Mouse (Mus musculus) right cerebral cortex, postnatal 36 days (tissue): ENCODE measurements around the gene Impdh1.
"Not testable (repeated sequence)": the region's sequence is repeated elsewhere in the genome, so short reads cannot be mapped to it uniquely, and the experiment has no call there.

Experiments
- DNase-seq, 2 experiments: peaks; one replicate each; pipeline ENCODE4 v3.0.0; 2022; ENCODE audit warnings: low spot score in 2 of 2, mixed read lengths in 1 of 2

Gene Impdh1

DNA sequence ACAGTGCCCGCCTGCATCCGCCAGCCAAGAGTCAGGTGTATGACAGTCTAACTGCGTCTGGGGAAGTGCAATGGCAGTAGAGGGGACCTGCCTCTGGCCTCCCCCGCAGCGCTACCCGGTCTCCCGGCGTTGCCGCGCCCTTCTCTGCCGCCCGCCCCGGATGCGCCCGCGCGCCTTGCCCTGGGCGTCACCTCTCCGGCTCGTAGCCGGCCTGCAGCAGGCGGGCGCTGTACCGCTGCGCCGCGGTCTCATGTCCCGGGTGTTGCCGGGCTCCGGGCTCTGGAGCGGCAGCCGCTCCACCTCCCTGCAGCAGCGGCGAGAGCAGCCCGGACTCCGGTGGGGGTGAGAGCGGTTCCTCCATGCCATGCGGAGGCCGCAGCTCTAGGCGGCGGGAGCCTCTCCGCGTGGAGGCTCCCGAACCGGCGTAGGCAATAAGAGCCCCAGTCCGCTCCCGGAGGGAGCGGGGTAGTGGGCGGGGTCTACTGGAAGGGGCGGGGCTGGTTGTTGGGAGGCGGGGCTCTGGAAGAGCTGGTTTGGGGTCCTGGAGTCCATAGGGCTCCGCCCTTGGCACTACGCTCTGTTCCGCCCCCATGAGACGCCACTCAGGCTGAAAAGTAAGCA lies at the start of gene Impdh1:
Gene Impdh1 (minus strand): TSS at position 484 of the 621 bp plus-strand sequence.
- no peak for DNase-seq

DNA sequence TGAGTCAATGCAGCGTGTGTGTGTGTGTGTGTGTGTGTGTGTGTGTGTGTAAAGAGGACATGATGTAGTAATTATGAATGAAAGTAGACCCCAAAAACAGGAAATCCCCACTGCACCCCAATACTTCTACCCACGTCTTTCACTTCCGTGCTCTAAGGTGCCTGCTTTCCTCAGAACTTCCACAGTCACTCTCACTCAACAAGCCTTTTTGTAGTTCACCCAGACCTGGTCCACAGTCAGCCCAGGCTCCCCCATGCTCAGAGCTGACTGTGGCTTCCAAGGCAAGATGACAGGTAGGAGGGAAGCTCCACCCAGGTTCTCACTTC lies 48.3 kb upstream of the Impdh1 start:
- DNase-seq = no peak

DNA sequence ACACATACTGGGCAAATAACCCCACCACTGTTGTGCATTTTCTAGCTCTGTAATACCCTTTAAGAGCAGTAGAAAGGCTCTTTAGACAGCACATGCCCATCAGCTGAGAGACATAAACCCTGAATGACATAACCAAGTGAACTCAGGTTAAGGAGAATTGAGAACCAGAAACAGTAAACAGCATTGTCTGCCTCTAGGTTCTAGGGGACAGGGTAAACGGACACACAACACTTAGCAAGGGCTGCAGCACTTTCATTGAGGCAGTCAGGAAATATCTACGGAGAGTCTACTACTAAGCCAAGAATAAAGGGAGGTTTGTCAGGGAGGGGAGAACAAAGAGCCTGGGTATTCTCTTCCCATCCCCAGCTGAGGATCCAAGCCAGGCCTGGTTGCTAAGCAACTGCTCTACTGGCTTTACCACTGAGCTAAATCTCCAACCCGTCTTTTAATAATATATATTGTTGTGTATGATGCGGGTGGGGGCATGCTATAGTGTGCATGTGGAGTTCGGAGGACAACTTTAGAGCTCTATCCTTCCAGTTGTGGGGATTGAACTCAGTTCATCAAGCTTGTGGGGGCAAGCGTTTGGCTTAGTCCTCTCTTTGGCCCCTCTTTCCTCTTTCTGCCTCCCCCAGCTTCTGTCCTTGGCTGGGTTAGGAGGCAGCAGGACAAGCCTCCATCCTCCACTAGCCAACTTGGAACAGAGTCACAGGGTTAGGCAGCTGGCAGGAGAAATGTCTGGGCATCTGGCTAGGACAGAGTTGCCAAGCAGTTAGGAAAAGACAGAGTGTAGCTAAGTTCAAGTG lies 47.7 kb upstream of the Impdh1 start:
- DNase-seq = peak; percentile 10 to 25

DNA sequence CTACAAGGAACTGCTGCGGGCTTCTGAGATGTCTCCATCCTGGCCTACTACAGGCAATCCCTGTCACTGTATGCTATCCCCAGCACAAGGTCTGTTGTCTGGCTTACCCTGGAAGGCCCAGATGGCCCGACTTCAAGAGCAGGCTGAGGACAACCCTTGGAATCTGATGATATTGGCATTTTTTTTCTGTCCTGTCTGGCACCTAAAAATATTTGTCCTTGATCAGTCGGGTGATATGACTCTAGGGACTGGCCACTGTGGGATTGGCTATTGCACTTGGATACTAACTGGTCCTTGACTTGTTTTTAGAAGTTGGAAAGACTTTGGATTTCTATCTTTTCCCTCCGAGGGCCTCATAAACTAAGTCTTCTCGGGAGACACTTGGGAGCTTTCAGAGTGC lies 45.7 kb upstream of the Impdh1 start:
- DNase-seq = no peak

DNA sequence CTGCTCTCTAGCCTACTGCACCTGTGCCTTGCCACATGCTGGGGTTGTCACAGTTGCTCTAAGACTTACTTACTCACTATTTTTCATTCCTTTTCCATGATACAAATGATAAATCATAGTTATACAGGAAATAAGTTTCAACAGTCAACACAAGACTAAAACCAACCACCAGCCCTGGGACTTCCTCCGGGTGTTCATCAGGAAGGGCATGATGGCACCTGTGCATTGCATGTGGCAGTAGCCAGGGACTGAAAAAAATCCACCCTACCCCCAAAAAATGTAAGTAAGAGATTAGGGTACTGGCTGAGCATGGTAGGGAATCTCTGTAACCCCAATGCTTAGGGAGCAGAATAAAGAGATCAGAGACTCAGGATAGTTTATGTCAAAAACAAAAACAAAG lies 43.3 kb upstream of the Impdh1 start:
- no peak for DNase-seq

DNA sequence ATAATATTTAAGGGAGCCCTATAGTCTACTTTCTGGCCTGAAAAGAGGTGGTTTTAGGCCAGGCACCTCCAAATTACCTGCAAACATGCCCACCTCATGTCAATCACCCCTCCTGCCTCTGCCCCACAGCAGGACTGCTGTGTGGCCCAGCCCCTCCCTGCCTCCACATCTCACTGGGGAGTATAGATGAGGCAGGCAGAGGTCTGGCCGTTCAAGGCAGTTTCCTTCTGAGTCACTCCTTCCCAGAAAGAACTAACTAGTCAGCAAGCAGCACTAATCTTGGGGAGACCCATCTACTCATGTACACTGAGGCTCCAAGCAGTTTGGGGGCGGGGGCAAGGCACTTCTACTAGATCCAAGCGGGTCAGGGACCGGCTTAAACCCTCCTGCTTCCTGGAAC lies 30.9 kb upstream of the Impdh1 start:
- no peak for DNase-seq

DNA sequence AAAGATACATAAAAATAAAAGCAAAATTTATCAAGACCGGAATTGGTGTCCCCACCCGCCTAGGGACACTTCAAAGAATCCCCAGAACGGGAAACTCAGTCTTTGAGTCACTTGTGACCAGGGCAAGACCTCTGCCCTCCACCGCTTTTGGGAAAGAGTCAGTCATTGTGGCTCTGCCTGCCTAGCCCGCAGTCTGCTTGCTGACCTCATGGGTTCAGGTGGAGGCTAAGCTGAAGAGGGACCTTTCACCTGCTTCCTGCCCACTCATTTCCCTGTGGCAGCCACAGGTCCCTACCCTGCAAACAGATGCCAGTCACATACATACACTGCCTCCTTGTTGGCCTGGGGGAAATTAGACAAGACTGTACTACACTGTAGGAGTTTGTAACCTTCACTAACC lies 30.4 kb upstream of the Impdh1 start:
- DNase-seq = no peak

DNA sequence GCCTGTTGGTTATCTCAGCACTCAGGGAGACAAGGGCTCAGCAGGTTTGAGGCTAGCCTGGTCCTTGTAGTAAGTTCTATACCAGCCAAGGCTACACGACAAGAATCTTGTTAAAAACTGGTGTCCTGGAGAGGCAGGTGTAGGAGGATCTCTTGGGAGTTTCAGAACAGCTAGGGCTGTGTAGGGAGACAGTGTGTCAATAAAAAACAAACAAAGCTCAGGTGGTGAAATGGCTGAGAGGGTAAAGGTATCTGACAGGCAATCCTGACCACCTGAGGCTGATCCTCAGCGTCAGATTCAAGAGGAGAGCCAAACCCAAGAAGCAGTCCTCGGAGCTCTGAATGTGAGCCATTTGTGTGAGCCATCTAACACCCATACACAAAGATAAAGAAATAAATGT lies 30.0 kb upstream of the Impdh1 start:
- no peak for DNase-seq

DNA sequence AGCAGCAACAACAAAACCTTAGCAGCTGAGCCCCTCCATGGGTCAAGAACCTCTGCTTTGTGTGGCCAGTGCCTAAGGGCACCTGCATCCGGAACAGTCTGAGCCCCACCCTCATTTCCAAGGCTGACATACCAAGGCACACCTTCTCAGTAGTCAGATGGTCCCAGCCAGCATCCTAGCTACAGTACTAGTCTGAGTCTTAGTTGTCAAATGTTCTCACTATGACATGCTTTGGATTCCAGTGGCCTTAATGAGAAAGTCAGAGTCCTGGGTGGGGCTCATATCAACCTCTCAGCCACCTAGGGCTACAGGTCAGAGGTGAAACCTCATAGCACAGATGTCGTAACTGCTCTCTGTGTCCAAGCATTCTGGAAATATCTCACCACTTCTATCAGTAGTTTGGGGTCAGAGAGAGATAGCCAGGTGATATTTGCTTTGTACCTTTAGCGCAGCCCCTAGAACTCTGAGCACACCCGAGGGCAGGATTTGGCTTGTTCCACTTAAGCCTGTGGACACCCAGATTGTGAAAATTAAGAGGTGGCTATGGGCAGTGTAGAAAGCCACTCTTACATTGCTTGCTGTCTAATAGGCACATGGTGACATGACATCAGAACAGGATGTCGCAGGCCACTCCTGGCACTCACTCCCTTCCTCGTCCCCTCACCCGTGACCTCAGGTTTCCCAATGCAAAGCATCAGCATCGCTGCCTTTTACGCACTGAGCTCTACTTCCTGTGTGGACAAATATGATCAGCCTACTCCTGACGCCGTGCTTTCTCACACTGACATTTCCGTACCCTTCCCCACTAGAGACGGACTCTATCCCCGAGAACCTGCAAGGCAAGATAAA lies 29.3 kb upstream of the Impdh1 start:
- DNase-seq = no peak

DNA sequence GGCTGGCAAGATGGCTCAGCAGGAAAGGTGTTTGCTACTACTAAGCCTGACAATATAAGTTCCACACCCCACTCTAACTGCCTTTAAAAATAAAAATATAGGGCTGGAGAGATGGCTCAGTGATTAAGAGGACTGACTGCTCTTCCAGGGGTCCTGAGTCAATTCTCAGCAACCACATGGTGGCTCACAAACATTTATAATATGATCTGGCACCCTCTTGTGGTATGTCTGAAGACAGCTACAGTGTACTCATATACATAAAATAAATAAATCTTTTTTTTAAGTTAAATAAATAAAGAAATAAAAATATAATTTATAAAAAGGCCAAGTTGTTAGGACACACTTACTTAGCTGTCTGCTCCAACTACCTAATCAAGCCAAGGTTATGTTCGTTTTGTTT lies 26.1 kb upstream of the Impdh1 start:
- no peak for DNase-seq

DNA sequence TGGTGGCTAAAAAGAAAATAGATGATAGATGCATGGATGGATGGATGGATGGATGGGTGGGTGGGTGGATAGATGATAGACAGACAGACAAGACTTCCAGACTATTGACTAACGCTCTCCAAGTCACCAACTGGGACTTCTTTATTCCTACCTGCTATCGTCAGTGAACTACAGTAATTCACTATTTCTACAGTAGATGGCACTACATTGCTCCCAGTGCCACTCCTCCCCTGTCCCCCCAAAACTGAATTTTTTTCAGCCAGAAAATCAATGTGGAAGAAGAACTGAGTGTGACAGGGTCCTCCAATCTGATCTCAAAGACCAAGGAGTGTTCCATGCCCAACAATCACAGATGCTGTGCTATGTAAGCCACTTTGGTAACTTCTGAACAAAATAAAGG lies 25.5 kb upstream of the Impdh1 start:
- no peak for DNase-seq

DNA sequence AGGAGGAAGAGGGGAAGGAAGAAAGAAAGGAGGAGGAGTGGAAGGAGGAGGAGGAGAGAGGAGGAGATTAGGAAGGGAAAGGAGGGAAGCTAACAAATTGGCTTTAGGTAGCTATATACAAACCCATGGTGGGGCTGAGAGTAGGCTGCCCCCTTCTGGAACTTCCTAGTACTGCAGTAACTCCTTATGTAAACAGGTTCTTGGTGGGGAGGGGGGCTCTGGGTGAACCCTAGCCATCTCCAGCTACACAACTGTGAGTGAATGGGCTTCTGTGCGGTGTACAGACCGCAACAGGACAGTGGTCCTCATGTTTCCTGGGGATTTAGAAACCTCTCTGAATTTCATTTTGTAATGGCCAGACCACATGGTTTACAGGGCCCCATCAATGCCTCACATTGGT lies 24.6 kb upstream of the Impdh1 start:
- no peak for DNase-seq

DNA sequence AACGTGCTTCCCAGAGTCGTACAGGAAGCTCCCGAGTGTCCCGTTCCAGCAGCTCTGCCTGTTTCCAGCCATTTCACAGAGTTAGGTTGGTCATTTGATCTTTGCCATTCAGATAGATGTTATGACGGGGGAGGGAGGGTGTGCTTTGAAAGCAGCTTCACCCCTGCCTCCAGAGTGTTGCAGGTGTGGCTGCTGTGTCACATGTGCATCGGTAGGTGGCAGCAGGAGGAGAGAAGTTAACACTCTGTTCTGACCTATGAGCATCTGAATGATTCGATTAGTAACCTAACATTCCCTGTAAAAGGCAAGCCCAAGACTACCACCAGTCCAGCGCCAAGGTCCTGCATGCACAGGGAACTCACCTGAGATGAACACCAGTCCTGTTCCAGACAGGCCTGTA lies 18.1 kb upstream of the Impdh1 start:
- no peak for DNase-seq

DNA sequence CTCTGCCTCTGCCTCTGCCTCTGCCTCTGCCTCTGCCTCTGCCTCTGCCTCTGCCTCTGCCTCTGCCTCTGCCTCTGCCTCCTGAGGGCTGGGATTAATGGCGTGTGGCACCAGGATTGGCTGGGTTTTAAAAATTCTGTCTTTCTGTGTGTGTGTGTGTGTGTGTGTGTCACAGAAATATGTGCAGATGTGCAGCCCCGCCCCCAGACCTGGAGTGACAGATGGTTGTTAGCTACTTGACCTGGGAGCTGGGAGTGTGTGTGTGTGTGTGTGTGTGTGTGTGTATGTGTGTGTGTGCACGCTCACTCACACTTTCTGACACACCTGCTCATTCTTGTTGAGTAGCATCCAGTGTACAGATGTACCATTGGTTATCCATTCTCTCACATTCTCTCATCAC lies 17.5 kb upstream of the Impdh1 start:
- DNase-seq = no peak

DNA sequence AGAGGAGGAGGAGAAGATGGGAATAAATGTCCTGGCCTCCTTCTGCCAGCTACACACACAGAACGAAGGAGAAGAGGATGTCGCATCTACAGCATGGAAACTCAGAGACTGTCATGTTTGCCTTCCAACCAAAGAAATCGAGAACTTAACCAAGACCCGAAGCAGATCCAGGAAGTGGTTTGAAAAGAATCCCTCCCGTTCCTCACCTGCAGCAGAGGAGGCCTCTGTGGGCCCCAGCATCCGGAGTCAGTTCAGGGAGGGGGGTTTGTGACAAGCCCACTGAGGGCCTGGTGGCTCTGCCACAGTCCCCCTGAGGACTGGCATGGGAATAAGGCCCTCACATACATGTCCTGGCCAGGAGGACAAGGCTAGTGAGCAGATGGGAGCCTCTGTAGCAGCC lies 16.2 kb upstream of the Impdh1 start:
- no peak for DNase-seq

DNA sequence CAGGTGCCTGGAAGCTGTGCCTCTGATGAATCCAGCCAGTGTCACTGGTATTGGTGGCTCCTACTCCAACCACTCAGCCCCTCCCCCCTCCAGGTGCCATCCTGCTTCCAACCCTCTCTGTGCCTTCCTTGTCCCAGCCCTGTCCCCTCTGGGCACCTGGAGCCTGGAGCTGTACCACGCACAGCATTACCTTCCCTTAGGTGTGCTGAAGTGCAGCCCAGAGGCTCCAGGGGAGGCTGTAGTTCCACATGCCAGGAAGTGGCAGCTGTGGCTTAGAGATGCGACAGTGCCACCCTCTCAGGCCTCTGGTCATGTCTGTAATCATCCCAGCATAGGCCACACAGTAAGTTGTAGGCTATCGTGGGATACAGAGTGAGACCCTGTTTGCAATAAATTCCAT lies 15.6 kb upstream of the Impdh1 start:
- DNase-seq = no peak

DNA sequence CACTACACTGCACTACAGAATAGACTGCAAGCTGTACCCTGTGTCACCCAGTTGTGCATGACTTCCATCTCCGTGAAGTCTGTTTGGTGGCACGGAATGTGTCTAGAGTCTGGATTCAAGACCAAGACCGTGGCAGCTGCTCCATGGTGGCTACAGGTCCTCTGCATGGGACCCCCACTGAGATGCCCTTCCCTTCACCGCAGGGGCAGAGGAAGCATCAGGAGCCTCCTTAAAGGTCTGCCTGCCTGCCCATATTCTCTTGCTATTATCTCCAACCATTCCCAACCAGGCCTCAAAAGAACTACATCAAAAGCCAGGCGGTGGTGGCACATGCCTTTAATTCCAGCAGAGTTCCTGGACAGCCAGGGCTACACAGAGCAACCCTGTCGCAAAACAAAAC lies 14.2 kb upstream of the Impdh1 start:
- DNase-seq = no peak

DNA sequence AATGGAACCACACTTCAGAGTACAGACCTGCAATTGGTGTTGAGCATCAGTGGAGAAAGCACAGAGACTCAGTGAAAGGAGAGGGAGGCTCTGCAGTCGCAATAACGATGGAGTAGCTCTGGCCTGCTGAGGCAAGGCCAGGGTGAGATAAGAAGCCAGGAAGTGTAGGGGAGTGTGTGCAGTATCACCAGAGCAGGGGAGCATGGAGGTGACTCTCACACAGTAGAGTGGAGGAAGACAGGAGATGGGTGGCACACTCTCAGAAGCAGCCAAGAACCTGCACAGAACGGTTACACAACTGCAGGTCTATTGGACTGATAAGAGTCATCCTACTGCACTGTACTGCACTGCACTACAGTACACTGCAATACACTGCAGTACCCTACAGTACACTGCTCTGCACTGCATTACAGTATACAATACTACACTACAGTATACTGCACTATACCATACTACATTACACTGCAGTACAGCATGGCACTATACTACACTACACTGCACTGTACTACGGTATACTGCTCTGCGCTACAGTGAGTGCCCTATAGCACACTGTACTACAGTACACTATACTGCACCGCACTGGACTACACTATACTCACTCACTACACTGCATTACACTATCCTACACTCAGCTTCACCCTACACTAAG lies 13.2 kb upstream of the Impdh1 start:
- DNase-seq = no peak

DNA sequence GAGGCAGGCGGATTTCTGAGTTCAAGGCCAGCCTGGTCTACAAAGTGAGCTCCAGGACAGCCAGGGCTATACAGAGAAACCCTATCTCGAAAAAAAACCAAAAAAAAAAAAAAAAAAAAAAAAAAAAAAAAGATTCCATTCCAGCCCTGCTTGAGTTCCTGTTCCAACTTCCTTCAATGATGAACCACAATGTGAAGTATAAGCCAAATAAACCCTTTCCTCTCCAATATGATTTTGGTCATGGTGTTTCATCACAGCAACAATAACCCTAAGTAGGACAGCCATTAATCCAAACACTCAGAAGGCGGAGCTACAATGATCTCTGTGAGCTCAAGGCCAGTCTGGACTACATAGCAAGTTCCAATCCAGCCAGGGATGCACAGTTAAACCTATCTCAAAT lies 1.6 kb upstream of the Impdh1 start:
- not testable (repeated sequence) for DNase-seq

DNA sequence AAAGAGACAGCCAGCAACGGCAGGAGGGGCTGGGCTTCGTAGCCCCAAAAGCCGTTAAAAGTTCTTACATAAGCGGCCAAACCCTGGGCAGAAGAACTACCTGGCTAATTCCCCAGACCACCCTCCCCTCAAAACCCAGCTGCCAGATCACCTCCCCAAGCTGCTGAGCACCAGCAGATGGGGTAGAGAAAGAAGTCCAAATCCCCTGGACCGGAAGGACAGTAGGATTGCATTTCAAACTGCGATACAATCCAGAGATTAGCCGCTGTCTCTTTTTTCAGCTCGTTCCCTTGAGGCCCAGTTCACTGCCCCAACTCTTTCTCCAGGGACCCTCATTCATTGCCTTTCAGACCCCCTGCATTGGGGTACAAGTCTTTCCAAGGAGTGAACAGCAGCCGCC lies 983 bp downstream of the Impdh1 start:
- DNase-seq = no peak

DNA sequence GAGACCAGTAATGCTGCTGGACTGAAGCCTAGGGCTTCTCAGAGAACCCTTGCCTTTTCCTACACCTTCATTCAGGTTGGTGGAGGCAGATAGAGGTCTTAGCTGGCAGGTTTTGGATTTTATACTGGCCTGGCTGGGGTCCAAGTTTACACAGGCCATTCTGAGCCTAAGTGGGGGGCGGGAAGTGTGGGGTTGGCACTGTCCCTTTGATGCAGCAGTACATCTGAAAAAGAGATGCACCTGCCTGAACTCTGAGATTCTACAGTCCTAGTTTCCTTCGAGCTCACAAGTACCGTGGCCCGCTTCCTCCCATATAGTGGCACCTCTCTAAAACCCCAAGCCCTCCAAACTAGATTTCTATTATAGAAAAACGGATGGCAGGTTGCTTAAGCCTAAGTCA lies 1.4 kb downstream of the Impdh1 start:
- no peak for DNase-seq

DNA sequence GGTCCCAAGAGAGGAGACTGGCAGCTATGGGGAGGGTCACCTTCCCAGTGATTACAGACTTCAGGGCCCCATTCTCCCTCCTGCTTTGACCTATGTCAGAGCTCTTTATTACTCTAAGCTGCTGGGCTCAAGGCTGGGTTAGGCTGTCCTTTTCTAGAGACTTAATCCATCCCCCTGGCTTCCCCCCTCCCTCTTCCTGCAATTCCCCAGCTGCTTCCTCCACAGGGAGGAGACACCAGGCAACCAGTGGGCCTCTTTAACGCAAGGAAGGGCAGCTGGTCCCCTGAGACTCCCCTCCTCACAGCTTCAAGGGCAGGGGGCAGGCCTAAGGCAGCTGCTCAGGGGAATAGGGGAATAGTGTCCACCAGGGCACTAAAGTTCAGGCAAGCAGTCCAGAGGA lies 1.9 kb downstream of the Impdh1 start:
- DNase-seq = no peak
